Mouse (Mus musculus) cortical plate, adult 2 months (tissue): ENCODE results near the gene Neb. TPM values are rescaled to one million over a fixed set of nuclear protein-coding genes. Genes with fewer than 3 reads are reported as not detected.
"Not testable (repeated sequence)": the region's sequence is repeated elsewhere in the genome, so short reads cannot be mapped to it uniquely, and the experiment has no call there.

ENCODE experiments used
- H3K27ac ChIP-seq: fragments of 200-500 bp; 2 replicates; pipeline ENCODE4 v1.5.1; 2012; ENCODE audit warnings: low read length, control low read depth, inconsistent platforms; ENCODE audit not compliant: insufficient read depth
- H3K4me1 ChIP-seq: fragments of 200-500 bp; 2 replicates; pipeline ENCODE4 v1.6.1; 2011; ENCODE audit warnings: low read length; ENCODE audit not compliant: control insufficient read depth, insufficient read depth
- H3K4me3 ChIP-seq: fragments of 200-500 bp; 2 replicates; pipeline ENCODE4 v1.5.1; 2011; ENCODE audit warnings: mild to moderate bottlenecking, low read length, control low read depth; ENCODE audit not compliant: insufficient read depth
- CTCF ChIP-seq: fragments of 200-500 bp; IDR thresholded peaks from 2 replicates; pipeline ENCODE4 v1.5.1; 2011; ENCODE audit warnings: mild to moderate bottlenecking, control low read depth, low read length; ENCODE audit not compliant: insufficient read depth; ENCODE audit errors: extremely low read depth
- POLR2A ChIP-seq: fragments of 200-500 bp; IDR thresholded peaks from 2 replicates; pipeline ENCODE4 v1.6.1; 2011; ENCODE audit warnings: mild to moderate bottlenecking, low read length, control low read depth; ENCODE audit not compliant: insufficient read depth; ENCODE audit errors: extremely low read depth
- polyA plus RNA-seq: library from polyadenylated mRNA; depleted of rRNA; stranded (reverse); fragments of >200 nt; gene quantifications from 2 replicates; pipeline ENCODE4 v1.2.3, GENCODE M21; 2012; rRNA removed

Gene Neb
- polyA plus RNA-seq, 1 experiment: 0.71 TPM

DNA sequence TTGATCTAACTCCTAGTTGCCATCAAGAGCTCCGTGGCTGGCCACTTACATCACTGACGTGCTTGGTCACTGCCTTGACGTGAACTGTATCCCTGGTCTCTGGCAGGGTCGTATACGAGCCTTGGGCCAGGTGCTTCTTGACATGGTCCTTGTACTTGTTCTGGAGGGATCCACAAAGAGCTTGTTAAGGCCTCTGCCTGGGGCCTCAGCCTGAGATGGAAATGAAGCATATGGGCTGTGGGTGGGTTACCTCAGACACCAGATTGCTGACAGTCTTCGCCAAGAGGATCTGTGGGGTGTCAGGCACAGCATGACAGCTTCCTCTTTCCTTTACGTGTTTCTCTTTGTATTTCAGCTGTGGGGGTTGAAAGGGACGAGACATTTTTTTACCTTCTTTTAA is 201.7 kb downstream of the Neb start:
- Histone ChIP-seq H3K4me1 (peaks cover 2% of the 10 kb centered on the region; the same call in 1 of the 2 replicates), H3K4me3 (no peak overlapping the region), H3K27ac (no peak overlapping the region)
- TF ChIP-seq POLR2A (no peak), CTCF (no peak)

DNA sequence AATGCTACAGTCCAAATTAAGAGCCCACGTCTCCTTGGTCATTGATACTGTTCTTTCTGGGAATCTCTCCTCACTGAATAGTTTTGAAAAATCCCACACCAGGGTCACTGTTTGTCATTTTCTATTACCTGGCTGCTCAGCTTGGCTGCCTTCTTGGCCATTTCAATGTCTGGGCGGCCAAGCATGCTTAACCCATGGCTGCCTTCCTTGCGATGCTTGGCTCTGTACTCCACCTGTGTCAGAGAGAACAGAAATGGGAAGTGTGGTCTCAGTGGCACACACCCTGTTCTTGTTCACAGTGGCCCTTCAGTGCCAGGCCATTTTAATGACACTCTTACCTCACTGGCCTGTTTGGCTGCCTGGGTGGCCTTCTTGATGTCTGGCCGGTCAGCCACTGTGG is 203.3 kb downstream of the Neb start:
- Histone ChIP-seq H3K4me1 (peaks cover 2% of the 10 kb centered on the region; the same call in 1 of the 2 replicates), H3K27ac (no peak overlapping the region), H3K4me3 (no peak overlapping the region)
- TF ChIP-seq POLR2A (no peak), CTCF (no peak)

DNA sequence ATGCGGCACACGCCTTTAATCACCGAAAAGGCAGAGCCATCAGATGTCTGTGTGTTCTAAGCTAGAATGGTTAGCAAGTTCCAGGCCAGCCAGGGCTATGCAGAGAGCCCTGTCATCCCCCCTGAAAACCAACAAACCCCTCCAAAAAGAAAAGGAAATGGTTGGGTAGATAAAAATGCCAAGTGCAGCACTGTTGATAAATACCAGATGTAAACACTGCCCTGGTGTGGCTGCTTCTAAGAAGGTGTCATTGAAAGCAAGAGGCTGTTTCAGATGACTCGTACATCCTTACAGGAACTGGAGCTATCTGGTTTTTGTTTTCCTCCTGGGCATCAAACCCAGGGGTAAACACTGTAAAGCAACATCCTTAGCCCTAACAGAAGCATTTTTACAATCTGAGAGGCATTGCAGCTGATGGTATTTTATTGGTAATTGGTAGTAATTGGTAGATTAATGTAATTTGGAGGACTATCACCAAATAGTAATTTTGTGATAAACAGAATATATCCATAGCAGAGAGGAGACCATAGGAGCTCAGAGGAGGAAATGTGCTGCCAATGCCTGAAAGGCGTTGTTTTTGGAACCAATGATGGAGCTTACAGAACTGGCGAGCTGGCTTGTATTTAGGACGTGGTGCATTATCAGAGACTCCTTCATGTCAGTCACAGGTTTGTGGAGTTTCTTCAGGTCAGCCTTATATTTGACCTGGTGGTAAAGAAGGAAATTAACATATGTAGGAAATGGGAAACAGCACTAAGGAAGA is 208.8 kb downstream of the Neb start:
- TF ChIP-seq POLR2A (no peak), CTCF (no peak)
- Histone ChIP-seq H3K4me1 (no peaks in the 10 kb centered on the region), H3K27ac (no peak overlapping the region), H3K4me3 (no peak overlapping the region)

DNA sequence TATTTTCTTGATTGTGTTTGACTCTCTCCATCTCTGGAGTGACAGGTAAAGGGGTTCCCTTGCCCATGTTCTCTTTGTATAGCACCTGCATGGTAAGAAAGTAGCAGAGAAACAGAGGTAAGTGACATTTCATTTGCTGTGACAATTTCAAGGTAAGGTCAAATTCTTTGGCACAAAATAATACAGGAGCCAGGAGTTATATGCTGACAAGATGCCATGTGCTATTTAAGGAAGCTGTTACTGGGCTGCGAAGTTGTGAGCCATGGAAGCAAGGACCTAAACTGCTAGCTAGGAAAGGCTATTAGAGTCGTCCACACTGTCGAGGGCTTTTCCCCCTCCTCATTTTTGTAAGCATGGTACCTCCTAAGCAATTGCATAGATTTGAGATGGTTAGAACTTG is 225.2 kb downstream of the Neb start:
- TF ChIP-seq POLR2A: no peak
- no peak for TF ChIP-seq CTCF
- H3K4me1 ChIP-seq: no peaks in the 10 kb centered on the region
- no peak overlapping the region for H3K4me3 ChIP-seq
- no peak overlapping the region for H3K27ac ChIP-seq

DNA sequence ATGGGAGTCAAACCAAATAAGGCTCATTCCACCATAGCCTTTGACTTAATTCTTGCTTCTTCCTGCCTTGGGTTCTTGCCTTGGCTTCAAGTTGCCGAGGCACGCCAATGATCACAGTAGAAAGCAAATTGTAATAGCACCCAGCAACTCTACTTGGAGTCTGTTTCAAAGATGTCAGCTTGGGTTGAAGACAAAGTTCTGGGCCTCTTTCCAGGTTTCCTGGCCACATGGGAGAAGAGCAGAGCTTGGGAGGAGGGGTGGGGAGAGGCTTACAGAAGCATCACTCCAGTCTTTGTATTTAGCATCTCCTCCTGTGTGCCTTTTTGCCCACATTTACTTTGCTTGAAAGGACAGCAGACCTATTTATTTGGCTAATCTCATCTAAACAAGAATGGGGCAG is 244.9 kb downstream of the Neb start:
- Histone ChIP-seq H3K27ac (no peak overlapping the region), H3K4me1 (no peaks in the 10 kb centered on the region), H3K4me3 (no peak overlapping the region)
- TF ChIP-seq CTCF (no peak), POLR2A (no peak)

- not testable (repeated sequence) for H3K4me3 ChIP-seq, H3K4me1 ChIP-seq, H3K27ac ChIP-seq
These were observed 246.9 kb downstream of the Neb start for GRCm38 (mm10) chr2:52131370-52131769.

DNA sequence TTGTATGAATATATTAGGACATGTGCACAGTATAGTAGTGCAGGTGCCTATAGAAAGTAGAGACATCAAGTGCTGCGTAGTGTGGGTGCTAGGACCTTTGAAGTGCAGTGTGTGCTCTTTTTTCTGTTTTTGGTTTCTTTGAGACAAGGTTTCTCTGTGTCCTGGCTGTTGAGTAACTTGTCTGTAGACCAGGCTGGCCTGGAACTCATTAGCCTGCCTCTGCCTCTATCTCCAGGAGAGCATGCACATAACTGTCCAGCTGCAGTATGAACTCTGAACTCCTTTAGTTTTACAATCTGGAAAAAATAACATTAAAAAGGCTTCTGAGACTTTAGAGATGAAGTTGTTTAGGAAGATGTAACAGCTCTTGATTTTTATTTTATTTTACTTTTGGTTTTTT is 264.2 kb downstream of the Neb start:
- H3K4me1 ChIP-seq: no peaks in the 10 kb centered on the region
- no peak overlapping the region for H3K27ac ChIP-seq
- TF ChIP-seq POLR2A: no peak
- TF ChIP-seq CTCF: no peak
- H3K4me3 ChIP-seq: no peak overlapping the region

Other genes starting within 250 kb of the Neb start
- gene Arl5a, start 46.4 kb upstream of the Neb start, polyA plus RNA-seq: 41.8 TPM in 2 replicates